Mouse (Mus musculus) kidney, postnatal 10 days (tissue): ENCODE data around the gene Bub3.

ENCODE experiments used
- DNase-seq: peaks from one replicate; pipeline ENCODE4 v3.0.0; 2021; ENCODE audit warnings: mixed read lengths

The Bub3 gene

GRCm38 (mm10) chr7:131559986-131560696, at the start of gene Bub3:
Bub3 (plus strand) TSS chr7:131560222.
- DNase-seq = peak; percentile 94

GRCm38 (mm10) chr7:131539979-131540378, 20.0 kb upstream of the Bub3 start:
- peak; percentile 95 for DNase-seq

GRCm38 (mm10) chr7:131541184-131542114, 18.6 kb upstream of the Bub3 start:
- no peak for DNase-seq

- DNase-seq = peak; percentile 34
Observed at GRCm38 (mm10) chr7:131542115-131542871, 17.7 kb upstream of the Bub3 start, which contains the start of gene Hmx3. Hmx3 (plus strand) TSS chr7:131542867.

GRCm38 (mm10) chr7:131542872-131543622, 17.0 kb upstream of the Bub3 start:
- DNase-seq = no peak

GRCm38 (mm10) chr7:131543623-131544481, 16.2 kb upstream of the Bub3 start:
- peak; percentile 24 for DNase-seq

- no peak for DNase-seq
Observed at GRCm38 (mm10) chr7:131544871-131545270, 15.2 kb upstream of the Bub3 start.

- no peak for DNase-seq
Observed at GRCm38 (mm10) chr7:131545701-131546385, 14.2 kb upstream of the Bub3 start.

- no peak for DNase-seq
Observed at GRCm38 (mm10) chr7:131546423-131546822, 13.6 kb upstream of the Bub3 start.

GRCm38 (mm10) chr7:131547481-131547880, 12.5 kb upstream of the Bub3 start:
- DNase-seq = no peak

- no peak for DNase-seq
Observed at GRCm38 (mm10) chr7:131548473-131548872, 11.5 kb upstream of the Bub3 start, which contains the start of gene Hmx2. Hmx2 (plus strand) TSS chr7:131548773.

- no peak for DNase-seq
Observed at GRCm38 (mm10) chr7:131551471-131551870, 8.6 kb upstream of the Bub3 start.

- no peak for DNase-seq
Observed at GRCm38 (mm10) chr7:131551931-131552741, 7.9 kb upstream of the Bub3 start.

- DNase-seq = no peak
Observed at GRCm38 (mm10) chr7:131552781-131553180, 7.2 kb upstream of the Bub3 start.

GRCm38 (mm10) chr7:131553771-131554175, 6.2 kb upstream of the Bub3 start:
- DNase-seq = peak; percentile 53

GRCm38 (mm10) chr7:131554341-131555180, 5.5 kb upstream of the Bub3 start:
- DNase-seq = peak; percentile 28

- peak; percentile 41 for DNase-seq
Observed at GRCm38 (mm10) chr7:131555301-131556081, 4.5 kb upstream of the Bub3 start.

- no peak for DNase-seq
Observed at GRCm38 (mm10) chr7:131556116-131556515, 3.9 kb upstream of the Bub3 start.
